Mouse (Mus musculus) left cerebral cortex, postnatal 25 days (tissue): ENCODE results near the gene Rbmx2. TPM values are rescaled to one million over a fixed set of nuclear protein-coding genes. Genes with fewer than 3 reads are reported as not detected.

Source experiments
- DNase-seq, 2 experiments: peaks; one replicate each; pipeline ENCODE4 v3.0.0; 2022; ENCODE audit warnings: low spot score in 2 of 2, mixed read lengths in 1 of 2
- intact Hi-C: fragments of 180-260 bp; cut with DNase I; formaldehyde crosslinking; loops from one replicate; pipeline ENCODE4 v1.15.1; 2025
- total RNA-seq, 2 experiments: library from RNA; stranded (reverse); gene quantifications; 2 replicates each; pipeline ENCODE4 v1.2.3; 2021

Rbmx2 gene
- 1 to 10 TPM; 4.2 to 4.4 TPM for total RNA-seq

DNA sequence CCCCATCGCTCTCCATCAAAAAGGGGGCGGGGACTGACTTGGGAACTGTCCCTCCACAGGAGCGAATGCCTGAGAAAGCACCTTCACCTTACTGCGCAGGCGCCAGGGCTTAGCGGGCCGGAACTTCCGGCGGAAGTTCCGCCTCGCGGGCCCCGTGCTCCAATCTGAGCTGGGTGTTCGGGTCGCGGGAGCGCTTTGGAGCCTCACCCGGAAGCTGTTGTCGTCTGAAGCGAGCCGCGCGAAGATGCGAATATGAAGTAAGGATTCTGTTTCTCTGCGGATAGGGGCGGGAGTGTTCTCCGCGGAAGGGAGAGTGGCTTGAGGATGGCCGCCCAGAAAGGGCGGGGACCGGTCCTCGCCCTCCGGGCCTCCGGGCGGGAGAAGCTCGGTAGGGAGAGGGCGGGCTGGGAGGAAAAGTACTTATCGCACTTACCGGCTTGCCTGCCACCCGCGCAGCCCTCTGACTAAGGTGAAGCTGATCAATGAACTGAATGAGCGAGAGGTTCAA lies at the start of gene Rbmx2:
Gene Rbmx2, plus strand, starts transcription at position 141 of the 508 bp plus-strand sequence.
- peak; percentile 86 to 94 for DNase-seq
- intact Hi-C loops: no loop called here

- intact Hi-C loops: no loop called here
- DNase-seq: peak in 1 of 2 experiments; percentile 3
Observed at GRCm38 (mm10) chrX:48666807-48667206, 28.0 kb upstream of the Rbmx2 start.

GRCm38 (mm10) chrX:48669588-48669987 lies 25.2 kb upstream of the Rbmx2 start:
- intact Hi-C loops: no loop called here
- no peak for DNase-seq

GRCm38 (mm10) chrX:48671714-48672113 lies 23.1 kb upstream of the Rbmx2 start:
- DNase-seq: no peak
- intact Hi-C loops: no loop called here

- intact Hi-C loops: no loop called here
Observed at GRCm38 (mm10) chrX:48674171-48674570, 20.6 kb upstream of the Rbmx2 start, which contains the start of gene Gpr119. TSS of gene Gpr119 (minus strand) at chrX:48674478.

DNA sequence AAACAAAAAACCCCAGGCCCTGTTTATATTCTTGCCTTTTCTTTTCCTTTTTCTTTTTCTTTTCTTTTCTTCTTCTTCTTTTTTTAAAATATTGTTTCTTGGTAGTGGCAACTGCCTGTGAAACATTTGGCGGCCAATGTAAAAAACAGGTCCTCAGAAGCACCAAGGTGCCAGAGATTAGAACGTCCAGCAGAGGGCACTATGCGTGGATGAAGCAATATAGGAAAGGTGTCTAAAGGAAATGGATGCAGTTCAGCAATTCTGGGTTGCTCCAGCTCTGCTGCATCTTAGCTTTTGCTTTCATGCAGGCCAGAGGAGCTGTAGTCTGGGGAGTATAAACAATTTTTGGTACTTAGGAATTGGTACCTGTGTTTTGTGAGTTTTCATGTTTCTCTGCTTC lies 11.4 kb upstream of the Rbmx2 start:
- intact Hi-C loops: loop anchor here (10.0 kb wide), 1 partner anchor 621 kb away; no protein-coding TSS in a partner anchor
- peak; percentile 6 to 56 for DNase-seq

More at GRCm38 (mm10) chrX:48674171-48674570, 20.6 kb upstream of the Rbmx2 start, which contains the start of gene Gpr119:
- DNase-seq: peak in 1 of 2 experiments; percentile 6

GRCm38 (mm10) chrX:48683857-48684256 lies 10.9 kb upstream of the Rbmx2 start:
- intact Hi-C loops: loop anchor here (10.0 kb wide), 1 partner anchor 621 kb away; no protein-coding TSS in a partner anchor
- no peak for DNase-seq

- no peak for DNase-seq
Observed at GRCm38 (mm10) chrX:48694460-48694859, 344 bp upstream of the Rbmx2 start.

DNA sequence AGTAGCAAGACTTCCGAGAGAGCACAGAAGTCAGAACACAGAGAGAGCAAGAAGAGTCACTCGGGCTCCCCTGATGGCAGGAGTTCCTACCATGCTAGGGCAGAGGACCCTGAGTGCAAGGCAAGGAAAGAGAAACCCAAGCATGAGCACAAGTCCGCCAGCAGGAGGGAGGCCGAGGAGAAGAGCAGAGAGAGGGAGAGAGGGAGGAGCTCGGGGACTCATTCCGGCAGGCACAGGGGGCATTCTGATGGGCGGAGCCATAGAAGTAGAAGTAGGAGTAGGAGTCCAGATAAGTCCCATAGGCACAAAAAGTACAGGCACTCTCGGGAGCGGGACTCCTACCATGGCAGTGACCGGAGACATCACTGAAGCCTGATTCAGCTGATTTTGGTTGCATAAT lies 14.9 kb downstream of the Rbmx2 start:
- intact Hi-C loops: no loop called here
- no peak for DNase-seq

More at GRCm38 (mm10) chrX:48694460-48694859, 344 bp upstream of the Rbmx2 start:
- intact Hi-C loops: no loop called here

GRCm38 (mm10) chrX:48712846-48713245 lies 18.0 kb downstream of the Rbmx2 start:
- intact Hi-C loops: no loop called here

GRCm38 (mm10) chrX:48754710-48755283 lies 60.0 kb downstream of the Rbmx2 start:
- intact Hi-C loops: no loop called here
- no peak for DNase-seq

More at GRCm38 (mm10) chrX:48712846-48713245, 18.0 kb downstream of the Rbmx2 start:
- no peak for DNase-seq

Other genes starting within 250 kb of the Rbmx2 start
- under 1 TPM; 0.69 to 0.71 TPM for gene Elf4, start 231.9 kb upstream of the Rbmx2 start, total RNA-seq
- 10 to 100 TPM; 26.1 to 27.2 TPM for gene Aifm1, start 181.4 kb upstream of the Rbmx2 start, total RNA-seq
- 10 to 100 TPM; 32.1 to 40.6 TPM for gene Rab33a, start 175.7 kb upstream of the Rbmx2 start, total RNA-seq
- gene Zfp280c, start 100.5 kb upstream of the Rbmx2 start, total RNA-seq: 10 to 100 TPM; 17.3 to 24.4 TPM
- gene Slc25a14, start 71.6 kb upstream of the Rbmx2 start, total RNA-seq: 10 to 100 TPM; 63.8 to 71.4 TPM
- gene Gpr119, start 20.5 kb upstream of the Rbmx2 start, total RNA-seq: not detected
- not detected for gene Gm595, start 182.7 kb downstream of the Rbmx2 start, total RNA-seq